Mouse (Mus musculus) bone marrow macrophage, adult 2 months (primary cell): ENCODE data around the gene Gm9970. TPM values are rescaled to one million over a fixed set of nuclear protein-coding genes. Genes with fewer than 3 reads are reported as not detected.
"Not testable (repeated sequence)": the region's sequence is repeated elsewhere in the genome, so short reads cannot be mapped to it uniquely, and the experiment has no call there.

Experiments used
- H3K27ac ChIP-seq: 2 replicates; pipeline ENCODE4 v1.5.1; 2012; ENCODE audit warnings: low read depth, low read length; ENCODE audit not compliant: insufficient read depth
- H3K4me1 ChIP-seq: 2 replicates; pipeline ENCODE4 v1.6.1; 2012; ENCODE audit warnings: low read length; ENCODE audit not compliant: control insufficient read depth, insufficient read depth
- H3K4me3 ChIP-seq: 2 replicates; pipeline ENCODE4 v1.5.1; 2012; ENCODE audit warnings: mild to moderate bottlenecking, low read length, moderate library complexity; ENCODE audit not compliant: insufficient read depth
- CTCF ChIP-seq: IDR thresholded peaks from 2 replicates; pipeline ENCODE4 v1.5.1; 2012; ENCODE audit warnings: low read depth, mild to moderate bottlenecking, low read length, moderate library complexity
- POLR2A ChIP-seq: IDR thresholded peaks from 2 replicates; pipeline ENCODE4 v1.6.1; 2012; ENCODE audit warnings: mild to moderate bottlenecking, low read depth, low read length, borderline replicate concordance
- polyA plus RNA-seq: library from polyadenylated mRNA; stranded (reverse); fragments of >200 nt; gene quantifications from 2 replicates; pipeline ENCODE4 v1.2.4, GENCODE M21; 2012; ENCODE audit not compliant: missing spikeins, insufficient read depth, insufficient read length

Gene Gm9970
- polyA plus RNA-seq, 1 experiment = not detected

- TF ChIP-seq CTCF = no peak
- no peak for TF ChIP-seq POLR2A
- Histone ChIP-seq H3K4me3 (peak overlapping the region; percentile 71), H3K27ac (peak overlapping the region; percentile 0; the same call in 1 of the 2 replicates), H3K4me1 (peaks cover 8% of the 10 kb centered on the region)
These were observed 546 bp upstream of the Gm9970 start for GRCm38 (mm10) chr5:31241522-31242034.

- Histone ChIP-seq H3K27ac (no peak overlapping the region), H3K4me3 (no peak overlapping the region), H3K4me1 (peaks cover 12% of the 10 kb centered on the region)
- TF ChIP-seq POLR2A (no peak), CTCF (no peak)
These were observed 14.4 kb downstream of the Gm9970 start for GRCm38 (mm10) chr5:31226641-31227040.

- H3K4me3 ChIP-seq = no peak overlapping the region
- TF ChIP-seq CTCF = no peak
- no peak for TF ChIP-seq POLR2A
- no peak overlapping the region for H3K27ac ChIP-seq
- peaks cover 2% of the 10 kb centered on the region; the same call in 1 of the 2 replicates for H3K4me1 ChIP-seq
These were observed 18.3 kb downstream of the Gm9970 start for GRCm38 (mm10) chr5:31222696-31223095.

GRCm38 (mm10) chr5:31221304-31221945 is 19.6 kb downstream of the Gm9970 start:
- H3K27ac ChIP-seq = peak overlapping the region; percentile 82
- peaks cover 6% of the 10 kb centered on the region for H3K4me1 ChIP-seq
- no peak for TF ChIP-seq POLR2A
- TF ChIP-seq CTCF = peak; percentile 31; the same call in 1 of the 2 replicates
- peak overlapping the region; percentile 84 for H3K4me3 ChIP-seq

GRCm38 (mm10) chr5:31220448-31221303 is 20.4 kb downstream of the Gm9970 start, which contains the start of gene Ppm1g:
Gene Ppm1g, minus strand, starts transcription at chr5:31220687.
- Histone ChIP-seq H3K4me3 (peak within 1 kb of the TSS; percentile 98), H3K27ac (peak within 1 kb of the TSS; percentile 82), H3K4me1 (peaks cover 6% of the 10 kb centered on the region)
- TF ChIP-seq CTCF (no peak), POLR2A (peak; percentile 70; the same call in 1 of the 2 replicates)

- H3K27ac ChIP-seq = peak overlapping the region; percentile 73
- peaks cover 6% of the 10 kb centered on the region for H3K4me1 ChIP-seq
- peak overlapping the region; percentile 98 for H3K4me3 ChIP-seq
- TF ChIP-seq POLR2A = no peak
- TF ChIP-seq CTCF = 0 out of 2 replicates have a peak, but pooled peaks have one; percentile 5
These were observed 21.1 kb downstream of the Gm9970 start for GRCm38 (mm10) chr5:31219911-31220447.

GRCm38 (mm10) chr5:31219474-31219873 is 21.6 kb downstream of the Gm9970 start:
- Histone ChIP-seq H3K27ac (peak overlapping the region; percentile 73), H3K4me1 (peaks cover 9% of the 10 kb centered on the region), H3K4me3 (peak overlapping the region; percentile 98)
- TF ChIP-seq POLR2A = no peak
- TF ChIP-seq CTCF = no peak

GRCm38 (mm10) chr5:31219070-31219469 is 22.0 kb downstream of the Gm9970 start:
- H3K4me3 ChIP-seq = peak overlapping the region; percentile 18
- H3K27ac ChIP-seq = no peak overlapping the region
- H3K4me1 ChIP-seq = peaks cover 9% of the 10 kb centered on the region
- no peak for TF ChIP-seq CTCF

GRCm38 (mm10) chr5:31218294-31218693 is 22.7 kb downstream of the Gm9970 start:
- TF ChIP-seq POLR2A (no peak), CTCF (no peak)
- Histone ChIP-seq H3K4me1 (peaks cover 9% of the 10 kb centered on the region), H3K4me3 (no peak overlapping the region), H3K27ac (no peak overlapping the region)

- peaks cover 12% of the 10 kb centered on the region for H3K4me1 ChIP-seq
- H3K27ac ChIP-seq, H3K4me3 ChIP-seq: not testable (repeated sequence)
These were observed 24.5 kb downstream of the Gm9970 start for GRCm38 (mm10) chr5:31216554-31216953.
